Mouse (Mus musculus) T-helper 1 cell (primary cell): Measurements from ENCODE around the gene Tnfrsf1b.
"Not testable (repeated sequence)": the region's sequence is repeated elsewhere in the genome, so short reads cannot be mapped to it uniquely, and the experiment has no call there.

Experiments used
- in situ Hi-C: fragments of 300-600 bp; cut with MboI, MseI; formaldehyde crosslinking; loops from one replicate; pipeline ENCODE4 v1.15.1; 2025; ENCODE audit warnings: high pct_unique_total_duplicates

The Tnfrsf1b gene

DNA sequence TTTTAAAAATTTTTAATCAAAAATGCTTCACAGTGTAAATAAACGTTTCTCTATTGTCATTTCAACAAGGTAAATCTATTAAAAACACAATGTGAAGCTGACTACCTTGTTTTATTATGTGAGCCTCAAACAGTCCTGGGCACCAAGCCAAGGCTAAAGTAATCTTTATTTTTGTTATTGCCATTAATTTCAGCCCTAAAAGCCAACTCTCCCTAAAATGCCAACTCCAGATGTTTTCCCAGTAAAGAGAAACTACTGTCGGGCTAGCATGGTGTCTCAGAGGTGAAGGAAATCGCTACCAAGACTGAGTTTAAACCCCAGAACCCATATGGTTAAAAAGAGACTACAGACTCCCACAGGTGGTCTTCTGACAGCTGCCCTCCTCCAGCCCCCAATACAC is 53.3 kb downstream of the Tnfrsf1b start:
- in situ Hi-C loops = no loop called here

DNA sequence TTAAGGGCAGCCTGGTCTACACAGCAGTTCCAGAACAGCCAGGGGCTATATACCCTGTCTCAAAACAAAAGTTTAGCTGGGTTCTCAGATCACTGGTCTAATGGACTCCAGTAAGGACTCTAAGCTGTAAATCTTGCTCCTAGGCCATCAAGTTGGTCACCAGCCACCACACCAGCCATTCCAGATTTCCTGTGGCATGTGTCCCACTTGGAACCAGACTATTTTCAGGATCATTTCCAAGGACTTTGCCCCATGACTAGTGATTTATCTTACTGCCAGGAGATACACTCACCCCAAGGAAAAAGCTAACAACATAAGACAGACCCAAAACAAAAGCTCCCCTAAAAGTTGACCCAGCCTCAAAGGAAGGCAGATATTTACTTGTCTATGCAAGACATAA is 54.0 kb downstream of the Tnfrsf1b start:
- in situ Hi-C loops = no loop called here

DNA sequence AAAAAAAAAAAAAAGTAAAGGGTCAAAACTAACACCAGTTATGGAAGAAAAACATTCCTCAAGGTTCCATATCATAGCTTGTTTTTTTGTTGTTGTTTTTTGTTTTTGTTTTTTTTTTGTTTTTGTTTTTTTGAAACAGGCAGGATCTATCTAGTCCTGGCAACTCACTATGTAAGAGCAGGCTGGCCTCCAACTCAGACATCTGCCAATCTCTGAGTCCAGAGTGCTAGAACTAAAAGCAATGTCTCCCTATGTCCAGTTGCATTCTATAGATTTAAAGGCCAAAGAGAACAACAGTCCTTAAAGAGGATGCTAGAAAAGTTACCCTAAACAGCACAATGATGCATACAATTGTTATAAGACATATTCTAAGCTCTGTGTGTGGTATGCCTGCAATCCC is 58.1 kb downstream of the Tnfrsf1b start:
- in situ Hi-C loops = no loop called here

DNA sequence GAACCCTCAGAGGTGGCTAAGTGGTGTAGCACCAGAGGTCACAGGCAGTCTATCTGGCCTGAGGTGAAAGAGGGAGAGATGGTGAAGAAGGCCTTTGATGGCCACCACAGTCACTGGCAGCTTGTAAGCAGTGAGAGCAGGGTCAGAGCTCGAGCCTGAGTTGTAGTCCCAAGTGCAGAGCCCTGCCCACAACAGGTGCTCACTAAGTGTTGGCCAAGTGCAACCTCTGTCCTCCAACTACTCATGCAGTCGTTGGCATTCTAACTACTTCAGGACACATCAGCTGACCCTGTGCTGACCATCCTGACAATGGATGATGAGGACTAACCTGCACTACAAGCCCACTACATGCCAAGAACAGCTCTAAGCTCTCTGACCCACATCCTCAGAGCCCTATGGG is 59.1 kb downstream of the Tnfrsf1b start:
- in situ Hi-C loops = no loop called here

DNA sequence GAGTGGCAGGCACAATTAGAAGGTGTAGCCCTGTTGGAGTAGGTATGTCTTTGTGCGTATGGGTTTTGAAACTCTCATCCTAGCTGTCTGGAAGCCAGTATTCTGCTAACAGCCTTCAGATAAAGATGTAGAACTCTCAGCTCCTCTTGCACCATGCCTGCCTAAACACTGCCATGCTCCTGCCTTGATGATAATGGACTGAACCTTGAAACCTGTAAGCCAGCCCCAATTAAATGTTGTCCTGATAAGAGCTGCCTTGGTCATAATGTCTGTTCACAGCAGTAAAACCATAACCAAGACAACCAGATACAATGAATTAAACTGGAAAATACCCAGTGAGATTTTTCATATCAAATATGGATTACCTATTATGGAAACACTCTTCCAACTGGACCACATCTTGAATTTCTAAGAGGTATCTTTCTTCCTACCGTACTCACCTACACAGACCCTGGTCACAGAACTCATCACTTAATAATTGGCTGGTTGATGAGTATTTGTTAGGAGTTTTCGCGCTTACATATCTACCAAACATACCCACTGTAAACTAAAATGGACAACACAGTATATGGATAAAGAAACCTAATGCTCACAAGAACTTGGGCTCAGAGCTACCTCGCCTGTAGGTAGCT is 67.6 kb downstream of the Tnfrsf1b start:
- in situ Hi-C loops = no loop called here

DNA sequence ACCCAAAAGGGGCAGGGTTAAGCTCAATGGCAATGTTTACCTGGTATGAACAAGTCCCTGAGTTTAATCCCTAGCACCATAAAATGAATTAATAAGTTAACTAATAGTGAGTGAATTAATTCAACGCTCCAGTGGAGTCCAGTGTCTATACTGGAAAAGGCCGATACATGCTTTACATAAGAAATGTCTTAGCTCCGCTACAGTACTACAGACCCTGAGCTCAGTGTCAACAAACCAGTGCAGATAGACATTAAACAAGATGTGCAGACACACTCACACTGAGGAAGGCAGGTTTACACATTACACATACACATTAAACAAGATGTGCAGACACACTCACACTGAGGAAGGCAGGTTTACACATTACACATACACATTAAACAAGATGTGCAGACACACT is 81.1 kb downstream of the Tnfrsf1b start:
- in situ Hi-C loops = not testable (repeated sequence)

DNA sequence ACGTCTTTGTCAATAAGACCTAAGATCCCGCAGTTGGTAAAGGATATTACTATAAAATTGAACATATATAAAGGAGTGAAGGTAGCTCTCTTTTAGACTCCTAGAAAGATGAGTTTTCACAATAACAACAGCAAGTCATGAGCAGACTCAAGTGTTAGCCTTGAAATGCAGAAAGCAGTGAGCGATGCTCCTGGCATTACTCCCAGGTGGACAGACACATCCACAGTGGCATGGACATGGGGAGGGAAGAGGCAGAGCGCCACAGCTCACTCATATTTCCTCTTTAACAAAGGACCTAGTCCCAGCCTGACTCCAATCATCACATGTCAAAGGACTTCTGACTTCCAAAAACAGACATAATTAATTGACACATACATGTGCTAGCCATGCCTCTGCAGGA is 82.6 kb downstream of the Tnfrsf1b start:
- in situ Hi-C loops = no loop called here
